Mouse (Mus musculus): ENCODE measurements around the gene Cdhr5.
A peak's percentile ranks its signal among the peaks of the same experiment; 100 is the strongest.
"Not testable (repeated sequence)": the region's sequence is repeated elsewhere in the genome, so short reads cannot be mapped to it uniquely, and the experiment has no call there.

The Cdhr5 gene

GRCm38 (mm10) chr7:141277701-141278678 is 1.4 kb upstream of the Cdhr5 start:
- peak; percentile 88 for DNase-seq

GRCm38 (mm10) chr7:141275356-141275755 is 1.2 kb downstream of the Cdhr5 start:
- no peak for DNase-seq

GRCm38 (mm10) chr7:141270631-141271030 is 6.0 kb downstream of the Cdhr5 start:
- no peak for DNase-seq

GRCm38 (mm10) chr7:141269273-141269545 is 7.4 kb downstream of the Cdhr5 start:
- peak; percentile 92 for DNase-seq

GRCm38 (mm10) chr7:141268466-141269272 is 7.9 kb downstream of the Cdhr5 start:
- peak; percentile 95 for DNase-seq

GRCm38 (mm10) chr7:141265739-141266561 is 10.6 kb downstream of the Cdhr5 start, which contains the start of gene Irf7:
Gene Irf7, minus strand, starts transcription at chr7:141266481.
- peak; percentile 98 for DNase-seq

GRCm38 (mm10) chr7:141265411-141265738 is 11.2 kb downstream of the Cdhr5 start:
- no peak for DNase-seq

GRCm38 (mm10) chr7:141264761-141265410 is 11.7 kb downstream of the Cdhr5 start:
- DNase-seq: peak; percentile 95

GRCm38 (mm10) chr7:141264041-141264700 is 12.4 kb downstream of the Cdhr5 start:
- DNase-seq: peak; percentile 89

GRCm38 (mm10) chr7:141263640-141264039 is 12.9 kb downstream of the Cdhr5 start:
- peak; percentile 92 for DNase-seq

- DNase-seq: peak; percentile 87
Measured at GRCm38 (mm10) chr7:141261480-141261879, 15.1 kb downstream of the Cdhr5 start.

GRCm38 (mm10) chr7:141256159-141256558 is 20.4 kb downstream of the Cdhr5 start:
- DNase-seq: no peak

- not testable (repeated sequence) for DNase-seq
Measured at GRCm38 (mm10) chr7:141250486-141250885, 26.1 kb downstream of the Cdhr5 start.

GRCm38 (mm10) chr7:141231551-141231950 is 45.0 kb downstream of the Cdhr5 start:
- DNase-seq: no peak

GRCm38 (mm10) chr7:141231111-141231510 is 45.5 kb downstream of the Cdhr5 start:
- peak; percentile 76 for DNase-seq

- DNase-seq: peak; percentile 87
Measured at GRCm38 (mm10) chr7:141230570-141230969, 46.0 kb downstream of the Cdhr5 start.

GRCm38 (mm10) chr7:141229702-141230101 is 46.9 kb downstream of the Cdhr5 start:
- DNase-seq: peak; percentile 61

GRCm38 (mm10) chr7:141228279-141229067 is 48.1 kb downstream of the Cdhr5 start, which contains the start of gene Phrf1:
Gene Phrf1, plus strand, starts transcription at chr7:141228784.
- DNase-seq: peak; percentile 99

GRCm38 (mm10) chr7:141227796-141228195 is 48.8 kb downstream of the Cdhr5 start:
- DNase-seq: peak; percentile 91

- DNase-seq: no peak
Measured at GRCm38 (mm10) chr7:141226535-141226934, 50.1 kb downstream of the Cdhr5 start.

- DNase-seq: peak; percentile 90
Measured at GRCm38 (mm10) chr7:141222696-141223215, 53.8 kb downstream of the Cdhr5 start.

All from heart, adult 11 months (tissue).